Mouse (Mus musculus) spleen, adult 2 months (tissue): Measurements from ENCODE around the gene Clec5a.

ENCODE experiments used
- CTCF ChIP-seq: fragments of 200-500 bp; IDR thresholded peaks from 2 replicates; pipeline ENCODE4 v1.5.1; 2011; ENCODE audit warnings: mild to moderate bottlenecking, inconsistent platforms; ENCODE audit not compliant: insufficient read depth, insufficient read length, insufficient replicate concordance; ENCODE audit errors: extremely low read depth
- POLR2A ChIP-seq: fragments of 200-500 bp; IDR thresholded peaks from 2 replicates; pipeline ENCODE4 v1.6.1; 2011; ENCODE audit warnings: low read depth, low read length, inconsistent platforms

DNA sequence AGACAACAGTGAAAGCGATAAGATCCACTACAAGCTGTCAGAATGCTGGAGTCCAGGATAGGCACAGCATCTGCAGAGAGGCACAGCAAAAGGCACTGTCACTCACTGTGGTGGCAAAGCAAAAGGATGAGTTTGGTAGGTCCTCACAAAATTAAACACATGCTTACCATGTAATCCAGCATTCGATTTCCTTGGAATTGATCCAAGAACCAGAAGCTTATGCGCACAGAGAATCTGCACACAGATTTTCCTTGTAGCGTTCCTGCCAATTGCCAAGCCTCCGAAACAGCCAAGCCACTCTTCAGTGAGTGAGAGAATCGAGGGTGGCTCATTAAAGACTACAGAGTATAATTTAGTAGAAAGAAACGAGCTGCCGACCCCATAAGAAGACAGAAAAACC lies 24.6 kb upstream of the Clec5a start:
- TF ChIP-seq POLR2A: no peak
- TF ChIP-seq CTCF: no peak
